Mouse (Mus musculus) lung, adult 2 months (tissue): ENCODE data around the gene Gpatch11. TPM values are rescaled to one million over a fixed set of nuclear protein-coding genes. Genes with fewer than 3 reads are reported as not detected.

Experiments
- DNase-seq: peaks from one replicate; pipeline ENCODE4 v3.0.0; 2022
- H3K4me1 ChIP-seq: fragments of 200-500 bp; 2 replicates; pipeline ENCODE4 v1.6.1; 2011; ENCODE audit warnings: low read length; ENCODE audit not compliant: control insufficient read depth, insufficient read depth
- H3K4me3 ChIP-seq: fragments of 200-500 bp; replicated peaks from 2 replicates; pipeline ENCODE3; 2011; ENCODE audit warnings: low read depth, mild to moderate bottlenecking, control low read depth, low read length; ENCODE audit errors: extremely low read depth
- CTCF ChIP-seq: fragments of 200-500 bp; IDR thresholded peaks from 2 replicates; pipeline ENCODE4 v1.5.1; 2011; ENCODE audit warnings: mild to moderate bottlenecking, low read length, control low read depth; ENCODE audit not compliant: insufficient read depth
- POLR2A ChIP-seq: fragments of 200-500 bp; IDR thresholded peaks from 2 replicates; pipeline ENCODE4 v1.6.1; 2011; ENCODE audit warnings: low read depth, mild to moderate bottlenecking, control low read depth, low read length, borderline replicate concordance; ENCODE audit errors: extremely low read depth
- WGBS: fragments of 180-500 bp; shearing (Covaris S2); methylation state at CpG from one replicate; pipeline ENCODE4 v1.1.7; 2018; 5-methylcytosine and 5-hydroxymethylcytosine counted together
- polyA plus RNA-seq: library from polyadenylated mRNA; depleted of rRNA; stranded (reverse); fragments of >200 nt; gene quantifications from 2 replicates; pipeline ENCODE4 v1.2.3, GENCODE M21; 2012

Gpatch11 gene
- polyA plus RNA-seq, 1 experiment: 12.6 TPM

DNA sequence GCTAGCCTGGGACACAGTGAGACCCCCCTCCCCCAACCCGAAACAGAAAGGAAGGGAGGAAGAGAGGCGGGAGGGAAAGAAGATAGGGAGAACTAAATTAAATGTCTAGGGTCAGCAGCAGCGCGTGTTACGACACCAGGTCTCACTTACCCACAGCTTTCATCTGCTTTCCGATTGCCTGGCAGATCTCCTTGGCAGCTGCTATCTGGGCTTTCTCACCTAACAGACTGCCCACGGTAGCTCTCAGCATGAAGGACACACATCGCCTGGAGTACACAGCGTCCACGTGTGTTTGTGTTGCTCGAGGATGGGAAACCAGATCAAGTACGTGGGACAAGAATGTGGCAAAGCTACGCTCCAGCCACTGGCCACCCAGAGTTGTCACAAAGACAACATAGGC lies 11.0 kb upstream of the Gpatch11 start:
- no peak for TF ChIP-seq CTCF
- TF ChIP-seq POLR2A: no peak
- H3K4me3 ChIP-seq: no peak overlapping the region
- no peaks in the 10 kb centered on the region for H3K4me1 ChIP-seq
- no peak for DNase-seq
- WGBS: 81% methylated on average over 13 of the region's 13 CpGs

- Histone ChIP-seq H3K4me3 (peak overlapping the region; percentile 77), H3K4me1 (no peaks in the 10 kb centered on the region)
- 21% methylated on average over 2 of the region's 2 CpGs for WGBS
- DNase-seq: no peak
- TF ChIP-seq POLR2A (no peak), CTCF (no peak)
These were observed 689 bp downstream of the Gpatch11 start for GRCm38 (mm10) chr17:78836056-78836455.

DNA sequence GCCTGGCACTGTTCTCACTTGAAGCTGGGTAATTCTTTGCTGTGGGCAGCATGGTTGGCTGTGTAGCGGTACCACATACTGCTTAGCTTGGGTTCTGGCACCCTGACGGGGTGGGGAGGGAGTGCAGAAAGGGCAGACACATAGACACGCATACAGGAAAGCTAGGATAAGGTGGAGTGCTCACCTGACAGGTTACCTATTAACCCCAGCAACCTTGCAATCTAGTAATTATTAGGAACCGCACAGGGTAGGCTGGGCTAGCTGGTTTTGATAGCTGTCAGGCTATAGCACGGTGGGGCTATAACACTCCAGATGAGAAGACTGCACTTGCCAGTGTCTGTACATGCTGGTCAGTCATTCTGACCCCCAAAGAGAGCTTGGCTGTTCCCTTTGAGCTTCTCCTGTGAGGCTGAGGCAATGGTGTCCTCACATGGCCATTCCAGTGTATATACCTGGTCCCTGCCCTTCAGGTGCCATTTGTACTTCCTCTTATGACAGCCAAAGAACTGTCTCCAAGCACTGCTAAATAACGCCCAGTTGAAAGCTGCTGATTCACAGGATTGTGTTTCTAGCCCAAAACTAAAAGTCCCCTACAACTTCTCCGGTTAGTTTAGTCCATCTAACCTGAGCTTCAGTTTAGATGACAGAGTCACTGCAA lies 7.0 kb downstream of the Gpatch11 start:
- WGBS: 85% methylated on average over 7 of the region's 7 CpGs
- no peak for DNase-seq
- Histone ChIP-seq H3K4me1 (no peaks in the 10 kb centered on the region), H3K4me3 (no peak overlapping the region)
- TF ChIP-seq POLR2A (no peak), CTCF (no peak)

DNA sequence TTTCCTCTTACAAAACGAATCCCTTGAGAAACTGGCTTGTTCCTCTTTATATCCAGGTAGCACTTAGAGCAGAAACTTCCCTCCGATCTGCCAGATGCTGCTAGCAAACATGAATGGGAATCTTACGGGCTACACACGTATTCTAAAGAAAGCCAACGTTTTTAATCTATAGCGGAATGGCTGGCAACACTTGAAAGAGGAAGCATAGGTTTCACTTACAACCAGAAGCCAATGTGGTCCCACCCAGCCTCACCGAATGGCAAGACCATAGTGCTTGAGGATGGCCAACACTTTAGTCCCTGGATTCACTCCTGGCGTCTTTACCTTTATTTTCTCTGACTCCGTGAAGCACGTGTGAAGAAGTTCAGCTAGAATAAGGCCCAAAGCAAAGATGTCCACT lies 20.9 kb downstream of the Gpatch11 start:
- no peak overlapping the region for H3K4me3 ChIP-seq
- WGBS: 86% methylated on average over 10 of the region's 10 CpGs
- H3K4me1 ChIP-seq: no peaks in the 10 kb centered on the region
- no peak for DNase-seq
- no peak for TF ChIP-seq CTCF
- no peak for TF ChIP-seq POLR2A

GRCm38 (mm10) chr17:78873886-78874285 lies 38.5 kb downstream of the Gpatch11 start:
- Histone ChIP-seq H3K4me3 (no peak overlapping the region), H3K4me1 (no peaks in the 10 kb centered on the region)
- TF ChIP-seq POLR2A (no peak), CTCF (no peak)
- WGBS: 93% methylated on average over 6 of the region's 6 CpGs
- DNase-seq: no peak

GRCm38 (mm10) chr17:78881878-78882304 lies 46.5 kb downstream of the Gpatch11 start:
- 8% methylated on average over 6 of the region's 7 CpGs for WGBS
- TF ChIP-seq POLR2A (no peak), CTCF (no peak)
- DNase-seq: peak; percentile 11
- H3K4me1 ChIP-seq: no peaks in the 10 kb centered on the region
- peak overlapping the region; percentile 71 for H3K4me3 ChIP-seq

GRCm38 (mm10) chr17:78882401-78883112 lies 47.2 kb downstream of the Gpatch11 start, which contains the start of gene Eif2ak2:
Gene Eif2ak2, minus strand, starts transcription at chr17:78882573.
- Histone ChIP-seq H3K4me3 (peak within 1 kb of the TSS; percentile 71), H3K4me1 (no peaks in the 10 kb centered on the region)
- DNase-seq: peak; percentile 83
- TF ChIP-seq CTCF (no peak), POLR2A (peak; percentile 76; the same call in 1 of the 2 replicates)
- WGBS: 1% methylated on average over 28 of the region's 28 CpGs

- 88% methylated on average over 4 of the region's 4 CpGs for WGBS
- no peak for DNase-seq
- TF ChIP-seq POLR2A (no peak), CTCF (no peak)
- Histone ChIP-seq H3K4me3 (no peak overlapping the region), H3K4me1 (no peaks in the 10 kb centered on the region)
These were observed 47.9 kb downstream of the Gpatch11 start for GRCm38 (mm10) chr17:78883291-78883690.

GRCm38 (mm10) chr17:78885286-78886065 lies 50.1 kb downstream of the Gpatch11 start:
- DNase-seq: no peak
- 73% methylated on average over 5 of the region's 5 CpGs for WGBS
- TF ChIP-seq CTCF (no peak), POLR2A (no peak)
- H3K4me1 ChIP-seq: no peaks in the 10 kb centered on the region
- H3K4me3 ChIP-seq: no peak overlapping the region
